Mouse (Mus musculus) mouse embryonic stem cell (cell line): ENCODE data around the gene Tbxa2r.

ENCODE experiments used
- in situ Hi-C, 2 experiments: fragments of 300-500 bp; cut with MboI; formaldehyde crosslinking; loops; 1 replicate in 1 of 2; 3 replicates in 1 of 2; pipeline ENCODE4 v1.14.3; 2019 to 2020; ENCODE audit warnings: low sequenced_read_pairs in 2 of 2, low pct_unique_long_range_greater_than_20kb in 1 of 2, mixed read lengths in 1 of 2; ENCODE audit not compliant: unreplicated experiment in 1 of 2

Gene Tbxa2r

GRCm38 (mm10) chr10:81328386-81328785, at the start of gene Tbxa2r:
Gene Tbxa2r, plus strand, starts transcription at chr10:81328731.
- in situ Hi-C loops = no loop called here

GRCm38 (mm10) chr10:81279496-81279895, 49.0 kb upstream of the Tbxa2r start:
- in situ Hi-C loops = no loop called here

GRCm38 (mm10) chr10:81284189-81284588, 44.3 kb upstream of the Tbxa2r start:
- in situ Hi-C loops = loop anchor here in 1 of 2 experiments (10.0 kb wide), 1 partner anchor 61 kb away; the partner anchor contains the start of gene Gipc3

GRCm38 (mm10) chr10:81284719-81285118, 43.8 kb upstream of the Tbxa2r start:
- in situ Hi-C loops = loop anchor here (5.0 to 10.0 kb wide), 2 partner anchors 58 to 60 kb away; partner anchors contain the start of gene Gipc3 (in 2 of the 2)

- in situ Hi-C loops = loop anchor here (5.0 to 10.0 kb wide), 2 partner anchors 56 to 59 kb away; partner anchors contain the start of gene Gipc3 (in 2 of the 2)
Observed at GRCm38 (mm10) chr10:81285694-81286450, 42.7 kb upstream of the Tbxa2r start.

GRCm38 (mm10) chr10:81286586-81286985, 41.9 kb upstream of the Tbxa2r start:
- in situ Hi-C loops = loop anchor here (5.0 to 10.0 kb wide), 2 partner anchors 56 to 58 kb away; partner anchors contain the start of gene Gipc3 (in 2 of the 2)

- in situ Hi-C loops = loop anchor here (5.0 to 10.0 kb wide), 2 partner anchors 55 to 57 kb away; partner anchors contain the start of gene Gipc3 (in 2 of the 2)
Observed at GRCm38 (mm10) chr10:81287513-81288157, 40.9 kb upstream of the Tbxa2r start.

GRCm38 (mm10) chr10:81288601-81289000, 39.9 kb upstream of the Tbxa2r start:
- in situ Hi-C loops = loop anchor here (5.0 to 10.0 kb wide), 2 partner anchors 54 to 56 kb away; partner anchors contain the start of gene Gipc3 (in 2 of the 2)

- in situ Hi-C loops = loop anchor here (5.0 to 10.0 kb wide), 2 partner anchors 53 to 56 kb away; partner anchors contain the start of gene Gipc3 (in 2 of the 2)
Observed at GRCm38 (mm10) chr10:81289278-81289677, 39.3 kb upstream of the Tbxa2r start.

GRCm38 (mm10) chr10:81289811-81290210, 38.7 kb upstream of the Tbxa2r start:
- in situ Hi-C loops = loop anchor here (5.0 to 10.0 kb wide), 2 partner anchors 52 to 55 kb away; partner anchors contain the start of gene Gipc3 (in 2 of the 2)

- in situ Hi-C loops = no loop called here
Observed at GRCm38 (mm10) chr10:81290698-81291460, 37.7 kb upstream of the Tbxa2r start.

- in situ Hi-C loops = no loop called here
Observed at GRCm38 (mm10) chr10:81291511-81292104, 36.9 kb upstream of the Tbxa2r start, which contains the start of gene Tjp3. Gene Tjp3, minus strand, starts transcription at chr10:81291581.

- in situ Hi-C loops = no loop called here
Observed at GRCm38 (mm10) chr10:81292554-81293333, 35.8 kb upstream of the Tbxa2r start, which contains the start of gene Pip5k1c. Gene Pip5k1c, plus strand, starts transcription at chr10:81292963.

- in situ Hi-C loops = no loop called here
Observed at GRCm38 (mm10) chr10:81293334-81294030, 35.0 kb upstream of the Tbxa2r start.

- in situ Hi-C loops = no loop called here
Observed at GRCm38 (mm10) chr10:81294442-81294841, 34.1 kb upstream of the Tbxa2r start.

- in situ Hi-C loops = no loop called here
Observed at GRCm38 (mm10) chr10:81295185-81295584, 33.3 kb upstream of the Tbxa2r start.

GRCm38 (mm10) chr10:81297246-81297645, 31.3 kb upstream of the Tbxa2r start:
- in situ Hi-C loops = no loop called here
